Mouse (Mus musculus) cerebellum, adult 2 months (tissue): ENCODE data around the gene Dusp14. TPM values are rescaled to one million over a fixed set of nuclear protein-coding genes. Genes with fewer than 3 reads are reported as not detected.
A peak's percentile ranks its signal among the peaks of the same experiment; 100 is the strongest.

Source experiments
- DNase-seq, 2 experiments: peaks; one replicate each; pipeline ENCODE4 v3.0.0; 2021
- H3K27ac ChIP-seq: fragments of 200-500 bp; 2 replicates; pipeline ENCODE4 v1.5.1; 2012; ENCODE audit warnings: low read length, control low read depth, inconsistent platforms; ENCODE audit not compliant: insufficient read depth
- H3K27me3 ChIP-seq: fragments of 200-500 bp; 2 replicates; pipeline ENCODE4 v1.6.1; 2012; ENCODE audit warnings: inconsistent platforms, mild to moderate bottlenecking, low read length, moderate library complexity; ENCODE audit not compliant: control insufficient read depth, insufficient read depth
- H3K4me1 ChIP-seq: fragments of 200-500 bp; 2 replicates; pipeline ENCODE4 v1.6.1; 2011; ENCODE audit warnings: low read length; ENCODE audit not compliant: control insufficient read depth, insufficient read depth
- H3K4me3 ChIP-seq: fragments of 200-500 bp; replicated peaks from 2 replicates; pipeline ENCODE3; 2011; ENCODE audit warnings: mild to moderate bottlenecking, low read depth, low read length, control low read depth; ENCODE audit not compliant: insufficient read depth
- CTCF ChIP-seq: fragments of 200-500 bp; IDR thresholded peaks from 2 replicates; pipeline ENCODE4 v1.5.1; 2011; ENCODE audit warnings: low read depth, mild to moderate bottlenecking, control low read depth, low read length, moderate library complexity, borderline replicate concordance; ENCODE audit not compliant: insufficient read depth
- POLR2A ChIP-seq: fragments of 200-500 bp; IDR thresholded peaks from 2 replicates; pipeline ENCODE4 v1.6.1; 2011; ENCODE audit warnings: low read length, control low read depth, borderline replicate concordance; ENCODE audit not compliant: insufficient read depth
- WGBS: fragments of 180-500 bp; shearing (Covaris S2); methylation state at CpG from one replicate; pipeline ENCODE4 v1.1.7; 2018; 5-methylcytosine and 5-hydroxymethylcytosine counted together
- polyA plus RNA-seq: library from polyadenylated mRNA; depleted of rRNA; stranded (reverse); fragments of >200 nt; gene quantifications from 2 replicates; pipeline ENCODE4 v1.2.3, GENCODE M21; 2012; rRNA removed

Dusp14 gene
- polyA plus RNA-seq, 1 experiment: 19.6 TPM

DNA sequence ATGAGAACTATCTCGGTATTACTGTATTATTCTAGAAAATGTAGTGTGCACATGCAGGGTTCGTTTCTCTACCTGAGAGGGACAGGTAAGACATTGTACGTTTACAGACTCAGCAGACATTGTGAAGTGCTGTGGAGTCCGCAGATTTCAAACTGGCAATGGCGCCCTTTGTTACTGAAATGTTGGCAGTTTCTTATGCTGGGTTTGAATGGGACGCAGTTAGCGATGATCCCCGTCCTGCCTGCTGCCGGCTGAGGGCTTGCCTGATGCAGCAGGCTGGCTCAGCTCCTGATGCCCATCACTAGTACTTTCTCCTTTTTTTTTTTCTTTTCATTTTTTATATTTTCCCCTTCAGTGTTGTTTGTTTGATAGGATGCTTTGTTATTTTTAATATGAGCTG lies 58.6 kb downstream of the Dusp14 start:
- 64% methylated on average over 9 of the region's 9 CpGs for WGBS

DNA sequence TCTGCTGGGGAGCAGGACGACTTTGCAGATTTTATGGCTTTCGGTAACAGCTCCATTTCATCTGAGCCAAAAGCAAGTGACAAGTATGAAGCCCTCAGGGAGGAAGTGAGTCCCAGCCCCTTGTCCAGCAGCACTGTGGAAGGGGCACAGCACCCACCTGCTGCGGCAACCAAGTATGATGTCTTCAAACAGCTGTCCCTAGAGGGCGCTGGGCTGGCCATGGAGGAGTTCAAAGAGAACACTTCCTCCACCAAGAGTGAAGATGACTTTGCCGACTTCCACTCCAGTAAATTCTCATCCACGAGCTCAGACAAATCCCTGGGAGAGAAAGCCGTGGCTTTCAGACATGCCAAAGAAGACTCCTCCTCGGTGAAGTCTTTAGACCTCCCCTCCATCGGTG lies 60.1 kb downstream of the Dusp14 start:
- no peak overlapping the region for H3K27ac ChIP-seq
- peaks cover 13% of the 10 kb centered on the region; the same call in 1 of the 2 replicates for H3K4me1 ChIP-seq
- no peaks in the 10 kb centered on the region for H3K27me3 ChIP-seq
- TF ChIP-seq CTCF (peak; percentile 34; the same call in 1 of the 2 replicates), POLR2A (no peak)
- DNase-seq: no peak
- 53% methylated on average over 9 of the region's 9 CpGs for whole genome bisulfite sequencing
- H3K4me3 ChIP-seq: no peak overlapping the region

More for the DNA sequence above, 58.6 kb downstream of the Dusp14 start:
- peaks cover 13% of the 10 kb centered on the region; the same call in 1 of the 2 replicates for H3K4me1 ChIP-seq
- no peaks in the 10 kb centered on the region for H3K27me3 ChIP-seq
- TF ChIP-seq POLR2A (no peak), CTCF (no peak)
- no peak overlapping the region for H3K4me3 ChIP-seq
- DNase-seq: no peak
- no peak overlapping the region for H3K27ac ChIP-seq

GRCm38 (mm10) chr11:84003986-84004385 lies 65.1 kb downstream of the Dusp14 start:
- no peak for DNase-seq
- Histone ChIP-seq H3K27me3 (no peaks in the 10 kb centered on the region; the same call in 1 of the 2 replicates), H3K4me3 (no peak overlapping the region), H3K27ac (no peak overlapping the region), H3K4me1 (no peaks in the 10 kb centered on the region)
- no peak for TF ChIP-seq CTCF
- TF ChIP-seq POLR2A: no peak
- 62% methylated on average over 6 of the region's 6 CpGs for WGBS

DNA sequence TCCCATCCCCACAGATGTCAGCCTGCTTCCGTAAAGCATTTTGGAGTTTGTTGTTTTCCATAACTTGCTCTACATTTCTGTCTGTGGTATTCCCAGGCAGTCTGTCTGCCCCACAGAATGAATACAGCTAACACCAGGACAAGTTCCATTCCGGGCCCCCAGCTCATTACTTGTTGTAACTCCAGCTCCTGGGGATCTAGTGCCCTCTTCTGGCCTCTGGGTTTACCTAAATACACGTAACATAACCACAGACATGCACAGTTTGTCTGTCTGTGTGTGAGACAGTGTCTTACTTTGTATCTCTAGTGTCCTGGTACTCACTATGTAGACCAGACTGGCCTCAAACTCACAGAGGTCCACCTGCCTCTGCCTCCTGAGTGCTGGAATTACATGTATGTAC lies 67.8 kb downstream of the Dusp14 start:
- H3K4me3 ChIP-seq: no peak overlapping the region
- TF ChIP-seq POLR2A (no peak), CTCF (no peak)
- no peak for DNase-seq
- no peaks in the 10 kb centered on the region for H3K4me1 ChIP-seq
- H3K27me3 ChIP-seq: no peaks in the 10 kb centered on the region; the same call in 1 of the 2 replicates
- H3K27ac ChIP-seq: no peak overlapping the region
- 93% methylated on average over 3 of the region's 3 CpGs for WGBS

GRCm38 (mm10) chr11:83999411-83999915 lies 69.6 kb downstream of the Dusp14 start:
- H3K4me1 ChIP-seq: no peaks in the 10 kb centered on the region
- no peak overlapping the region for H3K27ac ChIP-seq
- DNase-seq: no peak
- TF ChIP-seq POLR2A (no peak), CTCF (no peak)
- WGBS: 88% methylated on average over 4 of the region's 4 CpGs
- H3K27me3 ChIP-seq: no peaks in the 10 kb centered on the region; the same call in 1 of the 2 replicates
- H3K4me3 ChIP-seq: no peak overlapping the region

DNA sequence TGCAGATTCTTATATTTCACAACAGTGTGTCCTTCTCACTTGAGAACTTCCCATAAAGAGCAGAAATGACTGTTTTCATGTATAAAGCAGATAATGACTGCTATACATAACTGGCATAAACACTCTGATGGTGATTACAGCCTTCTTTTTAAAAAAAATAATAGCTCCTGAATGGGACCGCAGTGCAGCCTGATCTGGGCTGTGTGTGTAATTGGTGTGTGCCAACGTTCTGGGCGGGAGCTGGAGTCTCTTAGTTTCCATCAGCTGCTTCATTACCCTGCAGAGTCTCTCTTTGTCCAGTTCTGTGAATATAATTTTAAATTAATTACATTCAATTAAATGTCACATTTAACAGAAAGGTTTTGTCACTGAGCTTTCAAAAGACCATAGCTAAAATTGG lies 70.1 kb downstream of the Dusp14 start:
- no peaks in the 10 kb centered on the region; the same call in 1 of the 2 replicates for H3K27me3 ChIP-seq
- no peaks in the 10 kb centered on the region for H3K4me1 ChIP-seq
- no peak overlapping the region for H3K4me3 ChIP-seq
- no peak overlapping the region for H3K27ac ChIP-seq
- no peak for DNase-seq
- no peak for TF ChIP-seq POLR2A
- TF ChIP-seq CTCF: no peak
- WGBS: 80% methylated on average over 3 of the region's 3 CpGs

Other genes starting within 250 kb of the Dusp14 start
- 0.17 and 0.20 TPM in 2 replicates for gene Hnf1b, start 219.2 kb downstream of the Dusp14 start, polyA plus RNA-seq
- gene Ddx52, start 127.2 kb downstream of the Dusp14 start, polyA plus RNA-seq: 17.8 and 19.6 TPM in 2 replicates
- 26.6 and 27.9 TPM in 2 replicates for gene Synrg, start 104.8 kb downstream of the Dusp14 start, polyA plus RNA-seq
- 39.2 and 46.6 TPM in 2 replicates for gene Tada2a, start 60.3 kb upstream of the Dusp14 start, polyA plus RNA-seq
- 27.4 and 29.2 TPM in 2 replicates for gene Acaca, start 60.4 kb upstream of the Dusp14 start, polyA plus RNA-seq
- not detected in 2 replicates for gene Gm11437, start 98.2 kb upstream of the Dusp14 start, polyA plus RNA-seq